Mouse (Mus musculus): ENCODE data around the gene Melk. TPM values are rescaled to one million over a fixed set of nuclear protein-coding genes. Genes with fewer than 3 reads are reported as not detected.

Gene Melk
- polyA plus RNA-seq, 1 experiment from 2014 or later, result 39.7 TPM

DNA sequence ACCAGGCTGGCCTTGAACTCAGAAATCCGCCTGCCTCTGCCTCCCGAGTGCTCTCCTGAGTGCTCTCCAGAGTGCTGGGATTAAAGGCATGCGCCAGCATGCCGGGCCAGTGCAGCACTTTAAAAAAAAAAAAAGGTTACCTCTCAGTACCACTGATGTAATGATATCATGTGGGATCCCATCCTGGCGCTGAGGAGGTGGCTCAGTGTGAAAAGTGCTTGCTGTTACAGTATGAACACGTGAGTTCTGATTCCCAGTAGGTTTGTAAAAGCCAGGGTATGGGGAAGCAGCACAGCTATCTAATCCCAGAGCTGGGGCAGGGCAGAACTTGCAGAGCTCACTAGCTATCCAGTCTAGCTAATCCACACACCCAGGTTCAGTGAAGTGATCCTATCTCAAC, 33.2 kb upstream of the Melk start:
- no peak overlapping the region for H3K4me2 ChIP-seq (ENCODE audit: low read depth, low read length)
- H3K27ac ChIP-seq (ENCODE audit: low read length), result no peak overlapping the region
- no peaks in the 10 kb centered on the region for H3K27me3 ChIP-seq (ENCODE audit: control insufficient read depth, insufficient read depth, low read length)
- WGBS, result 79% methylated on average over 6 of the region's 6 CpGs
- H3K9ac ChIP-seq (ENCODE audit: low read length), result no peak overlapping the region
- H3K36me3 ChIP-seq (ENCODE audit: control insufficient read depth, insufficient read depth, low read length), result no peaks in the 10 kb centered on the region
- no peak overlapping the region for H3K4me3 ChIP-seq (replicated peaks; ENCODE audit: low read length)
- no peaks in the 10 kb centered on the region for H3K9me3 ChIP-seq (replicated peaks; ENCODE audit: control insufficient read depth, low read length)
- H3K4me1 ChIP-seq (ENCODE audit: control insufficient read depth, insufficient read depth, low read length), result no peaks in the 10 kb centered on the region
- no peak for ATAC-seq (ENCODE audit: insufficient read depth, low FRiP score)

DNA sequence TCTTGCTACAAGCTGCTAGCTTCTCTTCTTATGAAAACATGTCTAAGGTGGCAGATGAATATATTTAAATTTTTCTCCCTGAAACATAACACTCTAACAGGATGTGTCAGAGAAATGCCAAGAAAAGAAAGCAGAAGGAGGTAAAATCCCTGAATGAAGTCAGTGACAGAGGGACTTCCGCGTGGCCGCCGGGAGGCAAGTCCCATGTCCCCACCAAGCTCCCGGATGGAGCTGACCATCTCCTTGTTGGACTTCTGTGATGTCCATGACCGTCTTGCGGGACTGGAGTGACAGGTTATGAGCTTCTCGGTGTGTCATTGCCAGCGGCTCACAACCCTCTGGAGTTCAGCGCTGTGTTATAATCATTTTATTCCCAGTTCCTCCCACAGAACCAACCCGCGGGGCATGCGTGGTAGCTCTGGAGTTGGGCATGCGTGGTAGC, 31.3 kb upstream of the Melk start:
- no peaks in the 10 kb centered on the region for H3K36me3 ChIP-seq (ENCODE audit: control insufficient read depth, insufficient read depth, low read length)
- no peaks in the 10 kb centered on the region for H3K4me1 ChIP-seq (ENCODE audit: control insufficient read depth, insufficient read depth, low read length)
- no peak overlapping the region for H3K4me3 ChIP-seq (replicated peaks; ENCODE audit: low read length)
- no peaks in the 10 kb centered on the region for H3K9me3 ChIP-seq (replicated peaks; ENCODE audit: control insufficient read depth, low read length)
- H3K27me3 ChIP-seq (ENCODE audit: control insufficient read depth, insufficient read depth, low read length), result no peaks in the 10 kb centered on the region
- 88% methylated on average over 14 of the region's 14 CpGs for whole genome bisulfite sequencing
- no peak overlapping the region for H3K4me2 ChIP-seq (ENCODE audit: low read depth, low read length)
- H3K27ac ChIP-seq (ENCODE audit: low read length), result no peak overlapping the region
- no peak overlapping the region for H3K9ac ChIP-seq (ENCODE audit: low read length)
- ATAC-seq (ENCODE audit: insufficient read depth, low FRiP score), result no peak

DNA sequence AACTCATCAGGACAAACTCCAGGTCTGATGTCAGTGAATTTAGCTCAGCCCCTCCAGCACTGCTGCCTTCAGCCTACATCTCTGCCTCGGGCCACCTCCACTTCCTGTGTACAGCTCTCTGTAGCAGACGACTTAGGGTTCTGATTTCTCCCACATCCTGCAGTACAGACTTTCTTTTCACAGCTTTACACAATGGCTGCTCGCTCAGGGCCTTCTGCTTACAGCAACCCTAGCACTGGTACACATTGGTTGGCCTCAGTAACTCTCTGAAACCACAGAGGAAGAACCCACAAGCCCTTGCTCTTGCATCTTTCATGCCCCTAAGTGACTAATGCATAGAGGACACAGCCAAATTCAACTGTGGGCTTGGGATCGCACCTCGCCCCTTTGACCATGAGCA, 29.5 kb upstream of the Melk start:
- no peak for ATAC-seq (ENCODE audit: insufficient read depth, low FRiP score)
- Histone ChIP-seq H3K27ac (ENCODE audit: low read length) (no peak overlapping the region), H3K4me1 (ENCODE audit: control insufficient read depth, insufficient read depth, low read length) (no peaks in the 10 kb centered on the region), H3K9me3 (replicated peaks; ENCODE audit: control insufficient read depth, low read length) (no peaks in the 10 kb centered on the region), H3K27me3 (ENCODE audit: control insufficient read depth, insufficient read depth, low read length) (no peaks in the 10 kb centered on the region), H3K9ac (ENCODE audit: low read length) (no peak overlapping the region), H3K4me2 (ENCODE audit: low read depth, low read length) (no peak overlapping the region), H3K4me3 (replicated peaks; ENCODE audit: low read length) (no peak overlapping the region), H3K36me3 (ENCODE audit: control insufficient read depth, insufficient read depth, low read length) (no peaks in the 10 kb centered on the region)
- WGBS, result 64% methylated on average over 5 of the region's 5 CpGs

DNA sequence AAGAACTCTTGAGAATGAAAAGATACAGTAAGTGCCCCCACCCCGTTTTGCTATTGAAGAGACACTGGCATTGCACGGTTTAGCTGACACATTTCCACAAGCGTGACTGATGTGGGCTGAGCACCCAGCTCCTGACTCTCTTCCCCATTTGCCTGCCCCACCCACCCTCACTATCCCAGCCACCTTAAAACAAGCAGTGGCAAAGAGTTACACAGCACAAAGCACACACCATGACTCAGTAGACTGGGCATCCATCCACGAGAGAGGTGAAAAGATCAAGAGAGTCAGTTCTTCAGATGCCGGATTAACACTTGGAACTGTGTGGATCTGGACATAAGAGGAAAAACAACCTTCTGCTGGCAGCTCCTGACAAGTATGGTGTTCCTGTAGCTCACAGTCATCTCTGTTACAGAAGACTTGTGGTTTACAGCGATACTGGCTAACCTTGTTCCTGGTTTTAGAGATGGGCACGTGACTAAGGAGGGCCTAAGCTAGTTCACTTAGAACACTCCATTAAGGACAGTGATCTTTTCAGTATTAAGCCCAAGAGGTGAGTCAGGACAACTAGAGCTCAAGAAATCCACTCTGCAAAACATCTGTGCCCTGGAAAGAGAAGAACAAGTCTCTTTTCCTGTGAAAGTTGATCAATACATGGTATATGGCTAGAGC, 18.9 kb upstream of the Melk start:
- no peaks in the 10 kb centered on the region for H3K27me3 ChIP-seq (ENCODE audit: control insufficient read depth, insufficient read depth, low read length)
- H3K4me2 ChIP-seq (ENCODE audit: low read depth, low read length), result no peak overlapping the region
- no peaks in the 10 kb centered on the region for H3K36me3 ChIP-seq (ENCODE audit: control insufficient read depth, insufficient read depth, low read length)
- peak overlapping the region; percentile 57 for H3K27ac ChIP-seq (ENCODE audit: low read length)
- no peak overlapping the region for H3K4me3 ChIP-seq (replicated peaks; ENCODE audit: low read length)
- WGBS, result 60% methylated on average over 7 of the region's 7 CpGs
- no peaks in the 10 kb centered on the region for H3K9me3 ChIP-seq (replicated peaks; ENCODE audit: control insufficient read depth, low read length)
- no peaks in the 10 kb centered on the region for H3K4me1 ChIP-seq (ENCODE audit: control insufficient read depth, insufficient read depth, low read length)
- ATAC-seq (ENCODE audit: insufficient read depth, low FRiP score), result peak; percentile 62; the same call in 1 of the 2 replicates
- H3K9ac ChIP-seq (ENCODE audit: low read length), result no peak overlapping the region

DNA sequence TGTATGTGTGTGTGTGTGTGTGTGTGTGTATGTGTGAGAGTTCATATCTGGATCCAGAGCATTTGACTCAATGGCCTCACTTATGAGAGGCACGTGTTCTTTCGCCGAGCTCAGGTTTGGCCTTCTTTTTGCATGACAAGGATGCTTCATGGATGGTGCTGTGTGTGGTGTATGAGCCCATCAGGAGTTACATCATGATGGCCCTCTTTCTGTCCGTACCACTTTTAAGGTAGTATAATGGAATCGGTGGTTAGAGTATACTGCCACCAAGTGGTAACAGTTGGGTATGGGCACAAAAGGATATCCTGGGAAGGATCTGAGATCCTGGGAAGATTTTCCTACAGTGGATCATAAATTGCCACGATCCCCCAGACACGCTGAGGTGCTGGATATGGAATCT, 8.1 kb upstream of the Melk start:
- Histone ChIP-seq H3K9me3 (replicated peaks; ENCODE audit: control insufficient read depth, low read length) (no peaks in the 10 kb centered on the region), H3K4me2 (ENCODE audit: low read depth, low read length) (no peak overlapping the region), H3K4me1 (ENCODE audit: control insufficient read depth, insufficient read depth, low read length) (no peaks in the 10 kb centered on the region), H3K27me3 (ENCODE audit: control insufficient read depth, insufficient read depth, low read length) (no peaks in the 10 kb centered on the region), H3K4me3 (replicated peaks; ENCODE audit: low read length) (no peak overlapping the region), H3K36me3 (ENCODE audit: control insufficient read depth, insufficient read depth, low read length) (no peaks in the 10 kb centered on the region), H3K27ac (ENCODE audit: low read length) (no peak overlapping the region), H3K9ac (ENCODE audit: low read length) (no peak overlapping the region)
- ATAC-seq (ENCODE audit: insufficient read depth, low FRiP score), result 0 out of 2 replicates have a peak, but pooled peaks have one; percentile 47
- 11% methylated on average over 7 of the region's 7 CpGs for WGBS

DNA sequence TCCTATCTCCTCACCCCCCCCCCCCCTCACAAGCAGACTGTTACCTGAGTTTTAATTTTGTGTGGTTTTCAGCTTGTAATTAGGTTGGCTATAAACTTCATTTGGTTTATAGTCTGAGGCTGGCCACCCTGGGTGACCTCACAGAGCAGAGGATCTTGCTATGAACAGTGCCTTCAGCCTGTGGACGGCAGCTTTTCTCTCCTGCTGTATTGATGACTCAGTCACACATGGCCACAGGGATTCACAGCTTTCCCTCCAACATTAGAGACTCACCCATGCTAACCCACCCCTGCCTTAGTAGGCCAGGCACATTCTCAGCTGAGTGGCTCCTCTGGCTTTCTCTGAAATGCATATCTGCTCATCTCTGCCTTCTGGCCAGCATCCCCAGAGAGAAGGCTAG, 4.8 kb upstream of the Melk start:
- H3K4me2 ChIP-seq (ENCODE audit: low read depth, low read length), result no peak overlapping the region
- WGBS, result 39% methylated on average over 1 of the region's 1 CpGs
- H3K4me3 ChIP-seq (replicated peaks; ENCODE audit: low read length), result no peak overlapping the region
- no peak overlapping the region for H3K27ac ChIP-seq (ENCODE audit: low read length)
- ATAC-seq (ENCODE audit: insufficient read depth, low FRiP score), result no peak
- no peaks in the 10 kb centered on the region for H3K27me3 ChIP-seq (ENCODE audit: control insufficient read depth, insufficient read depth, low read length)
- H3K4me1 ChIP-seq (ENCODE audit: control insufficient read depth, insufficient read depth, low read length), result no peaks in the 10 kb centered on the region
- H3K9me3 ChIP-seq (replicated peaks; ENCODE audit: control insufficient read depth, low read length), result no peaks in the 10 kb centered on the region
- H3K9ac ChIP-seq (ENCODE audit: low read length), result no peak overlapping the region
- no peaks in the 10 kb centered on the region for H3K36me3 ChIP-seq (ENCODE audit: control insufficient read depth, insufficient read depth, low read length)

DNA sequence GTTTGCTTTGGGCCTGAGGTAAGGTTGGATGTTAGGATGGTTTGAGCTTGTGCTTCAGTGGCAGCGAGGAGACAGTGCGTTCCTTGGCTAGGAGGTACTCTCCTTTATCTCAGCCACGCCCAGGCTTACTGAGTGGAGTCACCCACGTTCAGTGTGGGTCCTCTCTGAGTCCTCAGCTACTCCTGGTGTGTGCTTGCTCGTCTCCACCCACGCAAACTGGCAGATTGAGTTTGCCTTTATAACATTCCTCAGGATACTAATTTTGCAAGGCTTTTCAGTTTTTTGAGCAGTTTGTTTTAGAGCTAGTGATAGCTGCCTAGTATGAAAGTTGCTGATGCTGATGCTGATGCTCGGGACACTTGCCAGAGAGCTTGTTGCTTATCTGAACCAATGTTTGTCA, 5.9 kb downstream of the Melk start:
- peaks cover 6% of the 10 kb centered on the region for H3K4me1 ChIP-seq (ENCODE audit: control insufficient read depth, insufficient read depth, low read length)

DNA sequence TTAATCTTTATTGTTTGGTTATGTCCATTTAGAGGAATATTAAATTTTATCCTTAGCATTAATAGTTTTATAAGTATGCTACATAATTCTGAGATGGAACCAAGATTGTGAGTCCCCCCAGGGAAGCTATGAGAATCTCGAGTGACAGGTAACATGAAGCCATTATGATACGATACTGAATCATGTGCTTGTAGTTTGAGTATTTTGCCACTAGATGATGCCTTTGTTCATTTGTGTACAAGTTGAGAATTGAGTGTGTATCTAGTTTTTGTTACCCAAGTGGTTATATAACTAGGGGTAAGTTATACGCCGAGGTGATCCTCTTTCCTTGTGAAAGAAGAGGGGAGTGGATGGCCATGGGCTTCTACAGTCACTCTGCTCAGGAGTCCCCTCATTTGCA, 9.8 kb downstream of the Melk start:
- 80% methylated on average over 4 of the region's 4 CpGs for WGBS
- Histone ChIP-seq H3K9ac (ENCODE audit: low read length) (no peak overlapping the region), H3K27ac (ENCODE audit: low read length) (no peak overlapping the region), H3K27me3 (ENCODE audit: control insufficient read depth, insufficient read depth, low read length) (no peaks in the 10 kb centered on the region), H3K4me2 (ENCODE audit: low read depth, low read length) (no peak overlapping the region), H3K4me3 (replicated peaks; ENCODE audit: low read length) (no peak overlapping the region), H3K9me3 (replicated peaks; ENCODE audit: control insufficient read depth, low read length) (no peaks in the 10 kb centered on the region), H3K4me1 (ENCODE audit: control insufficient read depth, insufficient read depth, low read length) (no peaks in the 10 kb centered on the region), H3K36me3 (ENCODE audit: control insufficient read depth, insufficient read depth, low read length) (no peaks in the 10 kb centered on the region)
- ATAC-seq (ENCODE audit: insufficient read depth, low FRiP score), result no peak

More for the DNA sequence above, 5.9 kb downstream of the Melk start:
- no peak overlapping the region for H3K4me3 ChIP-seq (replicated peaks; ENCODE audit: low read length)
- H3K9me3 ChIP-seq (replicated peaks; ENCODE audit: control insufficient read depth, low read length), result no peaks in the 10 kb centered on the region
- no peaks in the 10 kb centered on the region for H3K36me3 ChIP-seq (ENCODE audit: control insufficient read depth, insufficient read depth, low read length)
- no peak overlapping the region for H3K4me2 ChIP-seq (ENCODE audit: low read depth, low read length)
- no peak overlapping the region for H3K9ac ChIP-seq (ENCODE audit: low read length)
- no peak for ATAC-seq (ENCODE audit: insufficient read depth, low FRiP score)
- 78% methylated on average over 7 of the region's 7 CpGs for WGBS
- H3K27me3 ChIP-seq (ENCODE audit: control insufficient read depth, insufficient read depth, low read length), result no peaks in the 10 kb centered on the region
- H3K27ac ChIP-seq (ENCODE audit: low read length), result no peak overlapping the region

DNA sequence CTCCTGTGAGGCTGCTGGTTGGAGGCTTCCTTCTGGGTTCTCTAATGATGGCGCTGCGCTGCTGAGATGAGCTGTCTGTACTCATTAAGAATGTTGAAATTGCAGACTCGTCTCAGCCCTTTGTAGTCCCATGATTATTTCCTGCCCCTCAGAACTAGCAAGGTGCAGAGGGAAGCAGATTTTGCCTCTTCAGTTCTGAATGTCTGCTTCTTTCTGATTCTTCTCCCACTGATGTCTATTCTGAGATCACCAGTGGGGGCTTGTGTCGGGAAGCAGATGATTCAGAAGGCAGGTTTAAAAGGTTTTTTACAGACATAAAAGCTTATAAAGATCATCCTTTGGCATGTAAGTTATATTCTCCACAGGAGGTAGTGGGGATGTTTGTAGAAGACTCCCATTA, 10.2 kb downstream of the Melk start:
- H3K4me2 ChIP-seq (ENCODE audit: low read depth, low read length), result no peak overlapping the region
- 0 out of 2 replicates have a peak, but pooled peaks cover 1% of the 10 kb centered on the region for H3K4me1 ChIP-seq (ENCODE audit: control insufficient read depth, insufficient read depth, low read length)
- ATAC-seq (ENCODE audit: insufficient read depth, low FRiP score), result no peak
- WGBS, result 89% methylated on average over 4 of the region's 4 CpGs
- no peaks in the 10 kb centered on the region for H3K36me3 ChIP-seq (ENCODE audit: control insufficient read depth, insufficient read depth, low read length)
- H3K9ac ChIP-seq (ENCODE audit: low read length), result no peak overlapping the region
- no peaks in the 10 kb centered on the region for H3K9me3 ChIP-seq (replicated peaks; ENCODE audit: control insufficient read depth, low read length)
- no peaks in the 10 kb centered on the region for H3K27me3 ChIP-seq (ENCODE audit: control insufficient read depth, insufficient read depth, low read length)
- H3K27ac ChIP-seq (ENCODE audit: low read length), result no peak overlapping the region
- H3K4me3 ChIP-seq (replicated peaks; ENCODE audit: low read length), result no peak overlapping the region

Measured in stomach, embryonic 16.5 days (tissue).